Mouse (Mus musculus) lung, adult 10 weeks (tissue): ENCODE results near the gene Sp7. TPM values are rescaled to one million over a fixed set of nuclear protein-coding genes. Genes with fewer than 3 reads are reported as not detected.

Source experiments
- polyA plus RNA-seq: library from polyadenylated mRNA; stranded (reverse); fragments of 350-450 nt; fragmentation: Illumina TruSeq; extraction: RNeasy Lipid Tissue Mini Kit (QIAGEN cat#74804); gene quantifications from one replicate; pipeline ENCODE4 v1.2.3, GENCODE M21; 2014; ENCODE audit warnings: low read depth, low replicate concordance; ENCODE audit not compliant: insufficient read depth

The Sp7 gene
- polyA plus RNA-seq: not detected

DNA sequence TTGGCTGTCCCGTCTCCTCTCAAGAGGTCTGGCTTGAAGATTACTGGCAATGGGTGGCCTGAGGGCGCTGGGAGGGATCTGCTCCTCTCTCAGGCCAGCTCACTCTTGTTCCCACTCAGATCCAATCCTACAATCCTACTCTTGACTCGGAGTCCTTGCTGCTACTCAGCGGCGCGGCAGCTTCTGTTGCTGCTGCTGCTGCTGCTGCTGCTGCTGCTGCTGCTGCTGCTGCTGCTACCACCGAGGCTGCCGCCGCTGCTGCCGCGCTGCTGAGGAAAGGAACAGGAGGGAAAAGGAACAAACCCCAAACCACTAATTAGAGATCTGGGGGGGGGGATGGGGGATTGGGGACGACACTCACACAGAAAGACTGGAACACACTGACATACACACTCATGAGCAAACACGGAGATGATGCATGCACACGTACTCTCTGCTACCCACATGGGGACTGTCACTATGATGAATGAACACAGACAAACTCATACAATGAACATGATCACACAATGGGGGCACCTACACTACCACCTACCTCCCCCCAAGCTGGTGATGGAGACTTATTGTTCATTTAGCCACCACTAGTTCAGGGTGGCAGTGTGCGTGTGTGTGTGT is at the start of gene Sp7:
Sp7 (minus strand) TSS at position 450 of the 612 bp plus-strand sequence.

DNA sequence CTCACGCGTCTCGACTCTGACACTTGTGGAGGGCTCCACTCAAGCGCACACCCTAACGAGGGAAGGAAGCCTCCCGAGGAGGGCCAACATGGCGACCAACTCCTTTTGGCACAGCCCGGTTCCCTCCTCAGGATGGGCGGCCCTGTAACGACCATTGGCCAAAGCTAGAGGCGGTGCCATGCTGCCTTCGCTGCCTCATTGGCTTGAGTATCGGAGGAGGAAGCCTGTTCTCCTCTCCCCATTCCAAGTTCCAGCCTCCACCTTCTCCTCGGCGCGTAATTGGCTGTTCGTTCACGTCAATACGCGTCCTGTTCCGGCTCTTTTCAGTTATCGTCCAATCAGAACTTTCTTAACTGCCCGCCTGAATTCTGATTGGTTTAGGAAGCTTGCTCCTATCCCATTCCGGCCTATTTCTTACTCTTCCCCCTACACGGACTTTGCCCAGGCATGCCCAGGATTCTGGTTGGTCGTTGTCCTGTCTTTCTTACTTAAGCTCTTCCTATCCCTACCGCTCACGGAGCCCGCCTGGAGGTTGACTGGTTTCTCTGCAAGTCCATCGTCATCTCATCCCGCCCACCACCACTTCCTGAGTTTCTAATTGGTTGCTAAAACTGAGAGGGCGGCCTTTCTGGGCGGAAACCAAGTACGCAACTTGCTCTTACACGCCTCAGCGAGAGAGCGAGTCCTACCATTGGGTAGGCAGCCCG is 38.7 kb upstream of the Sp7 start, which contains the start of gene Sp1:
Sp1 (plus strand) TSS at position 655 of the 707 bp plus-strand sequence.

DNA sequence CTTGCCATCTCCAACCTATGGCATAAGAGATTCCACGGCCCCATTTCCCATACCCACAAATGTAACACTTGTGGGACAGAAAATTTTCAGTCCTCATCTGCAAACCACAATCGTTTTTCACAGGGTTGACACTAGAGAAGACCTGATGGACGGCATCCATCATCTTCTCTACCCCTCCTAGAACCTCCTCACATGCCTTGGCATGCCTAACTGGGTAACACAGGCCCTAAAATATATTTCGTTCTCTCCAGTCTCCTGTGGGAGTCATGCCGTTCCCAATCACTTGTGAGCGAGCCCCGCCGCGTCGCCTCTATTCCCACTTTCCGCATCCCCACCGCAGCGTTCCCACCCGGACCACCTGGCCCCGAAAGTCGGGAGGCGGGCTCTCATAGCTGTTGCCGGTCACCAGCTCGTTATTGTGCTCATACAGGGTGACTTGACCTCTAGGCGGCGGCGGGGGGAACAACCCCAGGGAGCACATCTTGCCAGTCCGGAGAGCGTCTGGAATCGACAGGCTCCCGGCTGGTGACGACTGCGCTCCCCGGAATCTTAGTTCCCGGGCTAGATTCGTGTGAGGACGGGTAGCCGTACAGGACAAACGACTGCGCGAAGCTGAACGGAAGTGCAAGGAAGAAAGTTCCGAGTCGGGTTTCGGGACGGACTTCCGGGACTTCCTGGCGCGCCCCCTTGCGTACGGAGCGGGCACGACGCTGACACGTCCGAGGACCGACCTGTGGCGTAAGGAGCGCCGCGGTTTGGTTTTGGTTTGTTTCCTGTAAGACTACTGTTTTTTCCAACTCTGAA is 16.6 kb downstream of the Sp7 start, which contains the start of gene Aaas:
Aaas (minus strand) TSS at position 634 of the 804 bp plus-strand sequence.

DNA sequence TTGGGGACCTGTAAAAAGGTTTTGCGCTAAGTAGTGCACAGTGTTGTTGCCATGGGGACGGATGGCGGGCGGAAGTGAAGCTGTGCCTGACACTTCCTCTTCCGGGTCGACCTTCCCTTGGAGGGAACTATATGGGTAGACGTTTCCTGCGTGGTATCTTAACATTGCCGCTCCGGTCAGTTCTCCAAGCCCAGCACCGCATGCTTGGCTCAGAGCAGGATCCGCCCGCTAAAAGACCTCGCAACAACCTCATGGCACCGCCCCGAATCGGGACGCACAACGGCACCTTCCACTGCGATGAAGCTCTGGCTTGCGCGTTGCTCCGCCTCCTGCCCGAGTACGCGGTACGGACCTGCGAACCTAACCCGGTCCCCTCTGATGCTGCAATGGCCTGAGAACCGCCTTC is 35.4 kb downstream of the Sp7 start, which contains the start of gene Myg1:
Myg1 (plus strand) TSS at position 100 of the 406 bp plus-strand sequence.

DNA sequence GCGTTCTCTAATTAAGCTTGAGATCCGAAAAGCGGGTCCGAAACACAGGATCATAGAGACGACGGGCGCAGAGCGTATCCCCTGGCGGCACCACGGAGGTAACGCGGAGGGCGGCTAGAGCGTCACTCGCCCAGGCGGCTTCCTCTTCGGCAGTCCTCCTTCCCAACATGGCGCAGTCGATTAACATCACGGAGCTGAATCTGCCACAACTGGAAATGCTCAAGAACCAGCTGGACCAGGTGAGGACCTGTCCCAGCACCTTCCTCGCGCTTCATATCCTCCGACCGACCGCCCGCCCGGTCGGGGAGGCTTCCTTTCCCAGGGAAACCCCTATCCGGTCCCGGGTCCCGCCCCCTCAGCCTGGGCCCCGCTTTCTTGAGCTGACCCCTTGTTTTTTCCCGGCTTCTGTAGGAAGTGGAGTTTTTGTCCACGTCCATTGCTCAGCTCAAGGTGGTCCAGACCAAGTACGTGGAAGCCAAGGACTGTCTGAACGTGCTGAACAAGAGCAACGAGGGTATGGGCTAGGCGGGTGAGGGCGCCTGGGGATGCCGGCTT is 40.9 kb downstream of the Sp7 start, which contains the start of gene Pfdn5:
Pfdn5 (plus strand) TSS at position 95 of the 555 bp plus-strand sequence.

Other genes with a start within 250 kb of the Sp7 start
- gene Spryd3, start 230.9 kb downstream of the Sp7 start, polyA plus RNA-seq: 27.8 TPM
- 398 TPM for gene Igfbp6, start 222.8 kb downstream of the Sp7 start, polyA plus RNA-seq
- 0.20 TPM for gene Soat2, start 216.7 kb downstream of the Sp7 start, polyA plus RNA-seq
- gene Zfp740, start 163.9 kb downstream of the Sp7 start, polyA plus RNA-seq: 35.1 TPM
- 26.9 TPM for gene Csad, start 162.5 kb downstream of the Sp7 start, polyA plus RNA-seq
- gene Itgb7, start 135.2 kb downstream of the Sp7 start, polyA plus RNA-seq: 31.0 TPM
- 32.8 TPM for gene Rarg, start 109.7 kb downstream of the Sp7 start, polyA plus RNA-seq
- gene Gm9918, start 96.6 kb downstream of the Sp7 start, polyA plus RNA-seq: 0.10 TPM
- gene Mfsd5, start 87.7 kb downstream of the Sp7 start, polyA plus RNA-seq: 38.5 TPM
- 1.2 TPM for gene Espl1, start 70.9 kb downstream of the Sp7 start, polyA plus RNA-seq
- 792 TPM for gene Pfdn5, start 41.1 kb downstream of the Sp7 start, polyA plus RNA-seq
- gene Myg1, start 35.5 kb downstream of the Sp7 start, polyA plus RNA-seq: 41.8 TPM
- 13.3 TPM for gene Aaas, start 16.4 kb downstream of the Sp7 start, polyA plus RNA-seq
- gene Sp1, start 39.0 kb upstream of the Sp7 start, polyA plus RNA-seq: 12.7 TPM
- gene Amhr2, start 78.2 kb upstream of the Sp7 start, polyA plus RNA-seq: 9.2 TPM
- gene Prr13, start 91.8 kb upstream of the Sp7 start, polyA plus RNA-seq: 139 TPM
- 289 TPM for gene Pcbp2, start 103.4 kb upstream of the Sp7 start, polyA plus RNA-seq
- not detected for gene Gm10337, start 136.5 kb upstream of the Sp7 start, polyA plus RNA-seq
- 3.0 TPM for gene Map3k12, start 149.9 kb upstream of the Sp7 start, polyA plus RNA-seq
- gene Tarbp2, start 151.0 kb upstream of the Sp7 start, polyA plus RNA-seq: 23.7 TPM
- 3.4 TPM for gene Npff, start 157.8 kb upstream of the Sp7 start, polyA plus RNA-seq